Mouse (Mus musculus) hindbrain, embryonic 14.5 days (tissue): ENCODE measurements at regions not wholly inside any gene's neighbourhood (a gene's known extent, or its start where the extent isn't known, plus 50 kb on each side); places are given as distances from the start of the nearest gene placed in this dataset.

Source experiments
- ATAC-seq: fragments of 200-750 bp; cut with Nextera tagmentation; 2 replicates; pipeline ENCODE4 v1.8.0; 2017; ENCODE audit warnings: moderate number of reproducible peaks, mild to moderate bottlenecking, moderate TSS enrichment, moderate library complexity; ENCODE audit not compliant: low FRiP score
- DNase-seq: peaks from one replicate; pipeline ENCODE4 v3.0.0-alpha.2; 2015; ENCODE audit warnings: low spot score
- H3K27ac ChIP-seq: fragments of 300-500 bp; sonication (generic); 2 replicates; pipeline ENCODE4 v1.5.1; 2014; ENCODE audit warnings: mild to moderate bottlenecking, moderate library complexity
- H3K27me3 ChIP-seq: fragments of 300-500 bp; sonication (generic); 2 replicates; pipeline ENCODE4 v1.6.1; 2014; ENCODE audit warnings: mild to moderate bottlenecking, low read length, mixed read lengths; ENCODE audit not compliant: control insufficient read depth, insufficient read depth
- H3K36me3 ChIP-seq: fragments of 300-500 bp; sonication (generic); replicated peaks from 2 replicates; pipeline ENCODE4 v1.6.1; 2014; ENCODE audit not compliant: control insufficient read depth, insufficient read depth
- H3K4me1 ChIP-seq: fragments of 300-500 bp; sonication (generic); replicated peaks from 2 replicates; pipeline ENCODE4 v1.6.1; 2014; ENCODE audit warnings: antibody characterized with exemption, low read length, mixed read lengths; ENCODE audit not compliant: control insufficient read depth, insufficient read depth
- H3K4me2 ChIP-seq: fragments of 300-500 bp; sonication (generic); replicated peaks from 2 replicates; pipeline ENCODE4 v1.6.1; 2014; ENCODE audit warnings: mild to moderate bottlenecking, moderate library complexity
- H3K4me3 ChIP-seq: fragments of 300-500 bp; sonication (generic); replicated peaks from 2 replicates; pipeline ENCODE4 v1.5.1; 2014; ENCODE audit warnings: mild to moderate bottlenecking, low read length
- H3K9ac ChIP-seq: fragments of 300-500 bp; sonication (generic); 2 replicates; pipeline ENCODE4 v1.6.1; 2014
- H3K9me3 ChIP-seq: fragments of 300-500 bp; sonication (generic); 2 replicates; pipeline ENCODE4 v1.6.1; 2016; ENCODE audit warnings: low read length; ENCODE audit not compliant: control insufficient read depth
- WGBS: fragments of 180-500 bp; shearing (Covaris S2); extraction: QIAGEN DNeasy Blood & Tissue Kit; methylation state at CpG from one replicate; pipeline ENCODE4 v1.1.7; 2014; 5-methylcytosine and 5-hydroxymethylcytosine counted together

- H3K9me3 ChIP-seq: no peaks in the 10 kb centered on the region
- no peak overlapping the region for H3K4me2 ChIP-seq
- ATAC-seq (no peak), DNase-seq (no peak)
- peaks cover 6% of the 10 kb centered on the region; the same call in 1 of the 2 replicates for H3K4me1 ChIP-seq
- 74% methylated on average over 10 of the region's 10 CpGs for WGBS
- no peak overlapping the region for H3K9ac ChIP-seq
- no peak overlapping the region for H3K27ac ChIP-seq
- H3K4me3 ChIP-seq: no peak overlapping the region
- no peaks in the 10 kb centered on the region for H3K36me3 ChIP-seq
- H3K27me3 ChIP-seq: no peaks in the 10 kb centered on the region
Observed at GRCm38 (mm10) chr3:149330716-149331115, 340.4 kb upstream of the Adgrl2 start.

GRCm38 (mm10) chr3:149330041-149330440, 339.7 kb upstream of the Adgrl2 start:
- no peak overlapping the region for H3K4me2 ChIP-seq
- H3K27me3 ChIP-seq: no peaks in the 10 kb centered on the region
- H3K36me3 ChIP-seq: no peaks in the 10 kb centered on the region
- DNase-seq: no peak
- no peak overlapping the region for H3K4me3 ChIP-seq
- H3K27ac ChIP-seq: no peak overlapping the region
- ATAC-seq: no peak
- no peak overlapping the region for H3K9ac ChIP-seq
- 91% methylated on average over 10 of the region's 10 CpGs for WGBS
- H3K4me1 ChIP-seq: peaks cover 6% of the 10 kb centered on the region; the same call in 1 of the 2 replicates
- H3K9me3 ChIP-seq: no peaks in the 10 kb centered on the region

GRCm38 (mm10) chr3:149329615-149330014, 339.3 kb upstream of the Adgrl2 start:
- Histone ChIP-seq H3K4me1 (peaks cover 6% of the 10 kb centered on the region; the same call in 1 of the 2 replicates), H3K4me3 (no peak overlapping the region), H3K9ac (no peak overlapping the region), H3K27ac (no peak overlapping the region), H3K27me3 (no peaks in the 10 kb centered on the region), H3K4me2 (no peak overlapping the region), H3K9me3 (no peaks in the 10 kb centered on the region), H3K36me3 (no peaks in the 10 kb centered on the region)
- no peak for ATAC-seq
- DNase-seq: no peak
- WGBS: 86% methylated on average over 6 of the region's 6 CpGs

- no peak for ATAC-seq
- Histone ChIP-seq H3K4me1 (peaks cover 6% of the 10 kb centered on the region; the same call in 1 of the 2 replicates), H3K9ac (no peak overlapping the region)
Observed at GRCm38 (mm10) chr3:149326664-149327063, 336.3 kb upstream of the Adgrl2 start.

GRCm38 (mm10) chr3:149324088-149324487, 333.7 kb upstream of the Adgrl2 start:
- Histone ChIP-seq H3K9ac (no peak overlapping the region), H3K4me3 (no peak overlapping the region), H3K4me1 (no peaks in the 10 kb centered on the region), H3K9me3 (no peaks in the 10 kb centered on the region), H3K27me3 (no peaks in the 10 kb centered on the region), H3K27ac (no peak overlapping the region), H3K36me3 (no peaks in the 10 kb centered on the region), H3K4me2 (no peak overlapping the region)
- no peak for DNase-seq
- WGBS: 48% methylated on average over 2 of the region's 2 CpGs
- no peak for ATAC-seq

More at GRCm38 (mm10) chr3:149326664-149327063, 336.3 kb upstream of the Adgrl2 start:
- no peak overlapping the region for H3K27ac ChIP-seq
- DNase-seq: no peak
- H3K4me3 ChIP-seq: no peak overlapping the region
- no peaks in the 10 kb centered on the region for H3K27me3 ChIP-seq
- H3K4me2 ChIP-seq: no peak overlapping the region
- no peaks in the 10 kb centered on the region for H3K36me3 ChIP-seq
- no peaks in the 10 kb centered on the region for H3K9me3 ChIP-seq
- 77% methylated on average over 5 of the region's 5 CpGs for WGBS

GRCm38 (mm10) chr3:149318728-149319127, 328.4 kb upstream of the Adgrl2 start:
- H3K36me3 ChIP-seq: no peaks in the 10 kb centered on the region
- H3K9me3 ChIP-seq: no peaks in the 10 kb centered on the region
- H3K27me3 ChIP-seq: no peaks in the 10 kb centered on the region
- DNase-seq (no peak), ATAC-seq (no peak)
- WGBS: 75% methylated on average over 9 of the region's 9 CpGs
- H3K4me2 ChIP-seq: no peak overlapping the region
- no peak overlapping the region for H3K27ac ChIP-seq
- no peak overlapping the region for H3K9ac ChIP-seq
- no peak overlapping the region for H3K4me3 ChIP-seq
- no peaks in the 10 kb centered on the region for H3K4me1 ChIP-seq

GRCm38 (mm10) chr3:149314258-149314657, 323.9 kb upstream of the Adgrl2 start:
- Histone ChIP-seq H3K9ac (no peak overlapping the region), H3K36me3 (no peaks in the 10 kb centered on the region), H3K27me3 (no peaks in the 10 kb centered on the region), H3K27ac (no peak overlapping the region), H3K4me2 (no peak overlapping the region), H3K9me3 (no peaks in the 10 kb centered on the region), H3K4me1 (no peaks in the 10 kb centered on the region), H3K4me3 (no peak overlapping the region)
- DNase-seq (no peak), ATAC-seq (no peak)
- 34% methylated on average over 4 of the region's 4 CpGs for WGBS

- Histone ChIP-seq H3K4me1 (no peaks in the 10 kb centered on the region), H3K4me2 (no peak overlapping the region), H3K27ac (no peak overlapping the region), H3K27me3 (no peaks in the 10 kb centered on the region), H3K9ac (no peak overlapping the region), H3K4me3 (no peak overlapping the region), H3K36me3 (no peaks in the 10 kb centered on the region), H3K9me3 (no peaks in the 10 kb centered on the region)
- no peak for DNase-seq
- 53% methylated on average over 6 of the region's 6 CpGs for WGBS
- ATAC-seq: no peak
Observed at GRCm38 (mm10) chr3:149313217-149313616, 322.9 kb upstream of the Adgrl2 start.

GRCm38 (mm10) chr3:149311576-149311975, 321.2 kb upstream of the Adgrl2 start:
- no peaks in the 10 kb centered on the region for H3K4me1 ChIP-seq
- WGBS: 91% methylated on average over 8 of the region's 8 CpGs
- no peak overlapping the region for H3K4me2 ChIP-seq
- H3K27ac ChIP-seq: no peak overlapping the region
- ATAC-seq (no peak), DNase-seq (no peak)
- H3K4me3 ChIP-seq: no peak overlapping the region
- no peak overlapping the region for H3K9ac ChIP-seq
- H3K36me3 ChIP-seq: no peaks in the 10 kb centered on the region
- H3K27me3 ChIP-seq: no peaks in the 10 kb centered on the region
- H3K9me3 ChIP-seq: no peaks in the 10 kb centered on the region

- WGBS: 47% methylated on average over 3 of the region's 3 CpGs
Observed at GRCm38 (mm10) chr3:149306709-149307108, 316.4 kb upstream of the Adgrl2 start.

More at GRCm38 (mm10) chr3:149306709-149307108, 316.4 kb upstream of the Adgrl2 start:
- no peak overlapping the region for H3K9ac ChIP-seq
- no peaks in the 10 kb centered on the region for H3K36me3 ChIP-seq
- H3K27ac ChIP-seq: no peak overlapping the region
- H3K4me2 ChIP-seq: no peak overlapping the region
- H3K4me3 ChIP-seq: no peak overlapping the region
- DNase-seq (no peak), ATAC-seq (no peak)
- H3K27me3 ChIP-seq: peaks cover 20% of the 10 kb centered on the region; the same call in 1 of the 2 replicates
- no peaks in the 10 kb centered on the region for H3K4me1 ChIP-seq
- H3K9me3 ChIP-seq: no peaks in the 10 kb centered on the region
